Mouse (Mus musculus) liver, embryonic 15.5 days (tissue): Measurements from ENCODE around the gene Hmga2. TPM values are rescaled to one million over a fixed set of nuclear protein-coding genes. Genes with fewer than 3 reads are reported as not detected.

ENCODE experiments used
- ATAC-seq: fragments of 200-750 bp; cut with Nextera tagmentation; 2 replicates; pipeline ENCODE4 v1.8.0; 2017; ENCODE audit warnings: moderate number of reproducible peaks, mild to moderate bottlenecking, moderate library complexity; ENCODE audit not compliant: insufficient read depth
- H3K27ac ChIP-seq: fragments of 300-500 bp; sonication (generic); replicated peaks from 2 replicates; pipeline ENCODE4 v1.5.1; 2015; ENCODE audit warnings: mild to moderate bottlenecking, inconsistent platforms
- H3K27me3 ChIP-seq: fragments of 300-500 bp; sonication (generic); 2 replicates; pipeline ENCODE4 v1.6.1; 2015; ENCODE audit warnings: mild to moderate bottlenecking, inconsistent platforms
- H3K36me3 ChIP-seq: fragments of 300-500 bp; sonication (generic); replicated peaks from 2 replicates; pipeline ENCODE4 v1.6.1; 2015; ENCODE audit warnings: moderate library complexity, mild to moderate bottlenecking, inconsistent platforms
- H3K4me1 ChIP-seq: fragments of 300-500 bp; sonication (generic); replicated peaks from 2 replicates; pipeline ENCODE4 v1.6.1; 2015; ENCODE audit warnings: inconsistent platforms
- H3K4me2 ChIP-seq: fragments of 300-500 bp; sonication (generic); 2 replicates; pipeline ENCODE4 v1.6.1; 2015; ENCODE audit warnings: moderate library complexity, mild to moderate bottlenecking, inconsistent platforms
- H3K4me3 ChIP-seq: fragments of 300-500 bp; sonication (generic); replicated peaks from 2 replicates; pipeline ENCODE4 v1.5.1; 2015; ENCODE audit warnings: mild to moderate bottlenecking, inconsistent platforms
- H3K9ac ChIP-seq: fragments of 300-500 bp; sonication (generic); 2 replicates; pipeline ENCODE4 v1.6.1; 2015; ENCODE audit warnings: moderate library complexity, mild to moderate bottlenecking, inconsistent platforms
- H3K9me3 ChIP-seq: fragments of 300-500 bp; sonication (generic); replicated peaks from 2 replicates; pipeline ENCODE4 v1.6.1; 2016; ENCODE audit warnings: inconsistent platforms
- WGBS: fragments of 180-500 bp; shearing (Covaris S2); methylation state at CpG from one replicate; pipeline ENCODE4 v1.1.7; 2015; ENCODE audit warnings: mixed read lengths; ENCODE audit not compliant: insufficient replicate concordance; 5-methylcytosine and 5-hydroxymethylcytosine counted together
- polyA plus RNA-seq: library from polyadenylated mRNA; unstranded; fragments of >200 nt; fragmentation: Nextera tagmentation; extraction: Ambion mirVana; gene quantifications from 2 replicates; pipeline ENCODE4 v1.2.1, GENCODE M21; 2015

The Hmga2 gene
- polyA plus RNA-seq, 1 experiment from 2014 or later, result 2.1 TPM

DNA sequence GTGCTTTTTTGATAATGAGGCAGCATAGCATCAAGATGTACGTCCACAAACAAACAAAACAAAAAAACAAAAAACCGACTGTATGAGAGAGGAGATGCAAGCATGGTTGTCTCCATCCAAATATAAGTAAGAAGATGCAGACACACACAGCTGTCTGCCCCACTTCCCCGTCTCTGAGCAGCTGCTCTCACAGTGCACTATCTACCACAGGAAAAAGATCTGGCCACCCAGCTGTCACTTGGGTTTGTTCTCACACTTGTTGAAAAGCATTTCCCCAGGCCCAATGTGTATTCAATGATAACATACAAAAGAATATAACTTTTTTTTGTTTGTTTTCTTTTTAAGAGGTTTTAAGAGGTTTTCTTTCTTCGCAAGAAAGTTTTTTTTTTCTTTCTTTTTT is 65.3 kb downstream of the Hmga2 start:
- no peak overlapping the region for H3K4me3 ChIP-seq
- peaks cover 4% of the 10 kb centered on the region for H3K4me1 ChIP-seq
- H3K27ac ChIP-seq, result no peak overlapping the region
- WGBS, result 31% methylated on average over 4 of the region's 4 CpGs
- H3K9ac ChIP-seq, result no peak overlapping the region
- no peak overlapping the region for H3K4me2 ChIP-seq
- no peaks in the 10 kb centered on the region for H3K27me3 ChIP-seq
- no peaks in the 10 kb centered on the region for H3K36me3 ChIP-seq
- no peaks in the 10 kb centered on the region for H3K9me3 ChIP-seq
- no peak for ATAC-seq

- WGBS, result 77% methylated on average over 9 of the region's 9 CpGs
- H3K4me2 ChIP-seq, result no peak overlapping the region
- ATAC-seq, result no peak
- no peak overlapping the region for H3K4me3 ChIP-seq
- no peaks in the 10 kb centered on the region for H3K9me3 ChIP-seq
- H3K27ac ChIP-seq, result no peak overlapping the region
- H3K36me3 ChIP-seq, result no peaks in the 10 kb centered on the region
- H3K4me1 ChIP-seq, result peaks cover 4% of the 10 kb centered on the region
- no peak overlapping the region for H3K9ac ChIP-seq
- no peaks in the 10 kb centered on the region for H3K27me3 ChIP-seq
These were observed 67.1 kb downstream of the Hmga2 start for GRCm38 (mm10) chr10:120409131-120409530.

DNA sequence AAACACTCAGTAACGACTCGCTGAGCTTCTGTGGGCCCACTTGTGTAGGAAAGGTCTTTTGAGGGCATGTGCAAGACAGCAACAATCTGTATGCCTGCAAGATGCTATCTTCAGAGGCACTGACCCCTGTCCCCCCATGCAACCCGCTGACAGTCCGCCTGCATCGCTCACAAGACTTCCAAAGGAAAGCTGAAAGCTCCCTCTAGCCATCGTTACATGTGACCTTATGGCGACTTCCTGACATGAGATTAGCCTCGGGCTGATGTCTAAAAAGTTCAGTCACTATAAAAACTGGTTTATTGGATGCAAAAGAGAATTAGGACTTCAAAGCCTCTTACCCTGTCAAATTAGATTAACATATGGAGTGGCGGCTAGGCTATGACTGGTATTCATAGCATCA is 69.0 kb downstream of the Hmga2 start:
- Histone ChIP-seq H3K27ac (no peak overlapping the region), H3K9ac (no peak overlapping the region), H3K4me1 (peaks cover 4% of the 10 kb centered on the region), H3K27me3 (no peaks in the 10 kb centered on the region), H3K4me3 (no peak overlapping the region), H3K36me3 (no peaks in the 10 kb centered on the region), H3K4me2 (no peak overlapping the region), H3K9me3 (no peaks in the 10 kb centered on the region)
- 61% methylated on average over 9 of the region's 9 CpGs for WGBS
- ATAC-seq, result no peak

GRCm38 (mm10) chr10:120406038-120406437 is 70.2 kb downstream of the Hmga2 start:
- WGBS, result 70% methylated on average over 9 of the region's 9 CpGs
- Histone ChIP-seq H3K9ac (no peak overlapping the region), H3K4me1 (peaks cover 4% of the 10 kb centered on the region), H3K9me3 (no peaks in the 10 kb centered on the region), H3K27ac (no peak overlapping the region), H3K4me3 (no peak overlapping the region), H3K4me2 (no peak overlapping the region), H3K36me3 (no peaks in the 10 kb centered on the region), H3K27me3 (no peaks in the 10 kb centered on the region)
- no peak for ATAC-seq

DNA sequence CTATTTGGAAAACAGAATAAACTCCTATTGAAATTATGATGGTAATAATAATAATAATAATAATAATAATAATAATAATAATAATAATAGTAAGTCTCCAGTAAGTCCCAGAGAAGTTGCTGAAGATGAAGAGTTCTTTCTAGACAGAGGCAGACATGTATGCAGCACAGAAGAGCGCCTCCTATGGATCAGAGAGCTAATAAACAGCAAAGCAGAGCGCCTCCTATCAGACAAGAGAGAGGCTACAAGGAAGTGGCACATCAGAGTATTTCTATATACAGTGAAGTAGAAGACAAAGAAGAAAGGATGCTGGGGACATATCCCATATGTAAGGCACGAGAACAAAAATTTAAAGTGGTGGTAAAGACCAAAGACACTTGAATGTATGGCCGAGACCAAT is 70.9 kb downstream of the Hmga2 start:
- Histone ChIP-seq H3K9ac (no peak overlapping the region), H3K27ac (no peak overlapping the region), H3K4me2 (no peak overlapping the region), H3K27me3 (no peaks in the 10 kb centered on the region), H3K36me3 (no peaks in the 10 kb centered on the region), H3K9me3 (no peaks in the 10 kb centered on the region), H3K4me1 (peaks cover 4% of the 10 kb centered on the region), H3K4me3 (no peak overlapping the region)
- WGBS, result 67% methylated on average over 4 of the region's 4 CpGs
- no peak for ATAC-seq

- H3K4me1 ChIP-seq, result no peaks in the 10 kb centered on the region
- no peak for ATAC-seq
- H3K4me3 ChIP-seq, result no peak overlapping the region
- H3K27ac ChIP-seq, result no peak overlapping the region
- H3K9ac ChIP-seq, result no peak overlapping the region
- H3K36me3 ChIP-seq, result no peaks in the 10 kb centered on the region
- 49% methylated on average over 5 of the region's 5 CpGs for WGBS
- H3K4me2 ChIP-seq, result no peak overlapping the region
- H3K27me3 ChIP-seq, result no peaks in the 10 kb centered on the region
- H3K9me3 ChIP-seq, result no peaks in the 10 kb centered on the region
These were observed 73.3 kb downstream of the Hmga2 start for GRCm38 (mm10) chr10:120402966-120403365.

DNA sequence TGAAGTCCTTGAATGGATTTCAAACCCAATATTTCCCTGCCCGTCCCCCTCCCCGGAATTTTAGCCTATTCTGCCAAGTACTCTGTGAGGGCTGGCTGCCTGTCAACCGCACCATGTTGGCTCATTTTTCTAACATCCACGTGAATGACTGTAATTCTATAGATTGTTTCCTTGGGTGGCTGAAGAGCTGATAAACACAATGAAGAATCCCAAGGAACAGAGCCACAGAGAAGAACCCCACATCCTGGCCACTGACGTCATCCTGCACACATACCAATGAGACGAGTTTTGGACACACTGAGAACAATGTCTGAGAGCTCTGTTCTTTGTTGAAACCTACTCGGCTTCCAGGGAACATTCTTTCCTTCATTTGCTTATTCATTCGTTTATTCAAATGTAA is 74.5 kb downstream of the Hmga2 start:
- Histone ChIP-seq H3K27ac (no peak overlapping the region), H3K4me3 (no peak overlapping the region), H3K4me1 (no peaks in the 10 kb centered on the region), H3K36me3 (no peaks in the 10 kb centered on the region), H3K9ac (no peak overlapping the region), H3K4me2 (no peak overlapping the region), H3K27me3 (no peaks in the 10 kb centered on the region), H3K9me3 (no peaks in the 10 kb centered on the region)
- WGBS, result 60% methylated on average over 8 of the region's 8 CpGs
- ATAC-seq, result no peak

DNA sequence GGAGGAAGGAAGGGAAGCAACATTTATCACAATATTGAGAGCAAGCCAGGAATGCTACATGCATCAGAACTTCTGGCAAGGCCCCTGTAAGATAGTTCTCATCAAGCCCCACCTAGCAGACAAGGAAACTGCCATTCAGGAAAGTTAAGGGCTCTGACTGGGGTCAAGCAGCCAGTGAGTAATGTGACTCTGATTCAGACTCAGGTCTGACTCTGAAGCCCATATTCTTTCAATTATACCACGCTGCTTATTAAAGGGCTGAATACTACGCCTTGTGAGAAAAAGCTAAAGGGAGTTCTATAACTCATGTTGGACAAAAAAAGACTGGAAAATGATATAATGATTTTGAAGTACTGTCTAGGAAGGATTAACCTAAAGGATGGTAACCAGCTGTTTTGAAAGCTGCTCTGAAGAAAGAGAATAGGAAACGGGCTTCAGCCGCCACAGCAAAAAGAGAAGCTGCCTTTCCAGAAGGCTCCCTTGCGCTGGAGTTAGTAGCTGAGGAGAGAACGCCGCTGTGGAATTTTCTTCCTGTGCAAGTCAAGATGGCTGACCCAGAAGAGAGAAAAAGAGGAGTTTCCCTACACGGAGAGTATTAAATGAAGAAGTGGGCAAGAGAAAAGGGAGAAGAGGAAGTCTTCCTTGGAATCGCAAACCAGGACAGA is 76.3 kb downstream of the Hmga2 start:
- 66% methylated on average over 9 of the region's 9 CpGs for WGBS

DNA sequence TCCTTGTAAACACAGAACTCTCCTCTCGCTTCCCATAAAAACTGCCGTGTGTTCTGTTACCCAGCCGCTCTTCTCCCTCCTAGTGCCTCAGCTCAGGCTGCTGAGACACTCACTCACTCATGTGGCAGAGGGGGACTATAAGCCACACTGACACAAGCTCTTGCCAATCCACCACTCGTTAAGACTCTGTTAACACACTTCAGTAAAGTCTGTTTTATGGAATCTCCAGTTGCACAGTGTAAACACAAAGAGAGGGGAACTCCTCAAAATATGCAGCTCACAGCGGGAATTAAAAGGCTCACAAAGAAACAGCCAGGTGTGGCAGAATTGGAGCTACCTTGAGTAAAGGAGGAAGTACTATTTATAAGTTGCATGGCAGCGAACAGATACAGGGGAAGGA is 77.5 kb downstream of the Hmga2 start:
- H3K27me3 ChIP-seq, result no peaks in the 10 kb centered on the region
- H3K4me2 ChIP-seq, result no peak overlapping the region
- no peak for ATAC-seq
- H3K9ac ChIP-seq, result no peak overlapping the region
- 50% methylated on average over 6 of the region's 6 CpGs for WGBS
- H3K4me3 ChIP-seq, result no peak overlapping the region
- no peaks in the 10 kb centered on the region for H3K9me3 ChIP-seq
- no peaks in the 10 kb centered on the region for H3K4me1 ChIP-seq
- no peaks in the 10 kb centered on the region for H3K36me3 ChIP-seq
- no peak overlapping the region for H3K27ac ChIP-seq

More for the DNA sequence above, 76.3 kb downstream of the Hmga2 start:
- Histone ChIP-seq H3K4me3 (no peak overlapping the region), H3K4me2 (no peak overlapping the region), H3K36me3 (no peaks in the 10 kb centered on the region), H3K4me1 (no peaks in the 10 kb centered on the region), H3K27me3 (no peaks in the 10 kb centered on the region), H3K9ac (no peak overlapping the region), H3K9me3 (no peaks in the 10 kb centered on the region), H3K27ac (no peak overlapping the region)
- no peak for ATAC-seq

DNA sequence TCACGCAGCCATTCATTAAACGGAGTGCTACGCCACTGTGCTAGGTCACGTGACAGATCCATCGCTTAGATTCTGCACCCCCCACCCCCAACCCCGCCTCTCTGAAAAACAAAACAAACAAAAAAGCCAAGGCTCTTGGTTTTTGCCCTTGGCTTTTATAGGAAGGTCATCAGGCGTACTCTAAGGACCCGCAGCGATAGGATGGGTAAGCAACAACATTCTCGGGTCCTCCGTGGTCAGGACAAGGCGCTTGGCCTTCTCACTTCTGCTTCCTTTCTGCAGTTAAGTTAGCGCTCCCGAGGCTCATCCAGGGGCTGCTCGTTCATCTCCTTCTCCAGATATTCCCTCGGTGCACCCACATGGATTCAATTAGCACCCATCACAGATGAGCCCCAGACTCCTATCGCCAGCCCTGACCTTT is 79.0 kb downstream of the Hmga2 start:
- 70% methylated on average over 17 of the region's 17 CpGs for WGBS
- H3K4me3 ChIP-seq, result no peak overlapping the region
- no peak overlapping the region for H3K4me2 ChIP-seq
- no peaks in the 10 kb centered on the region for H3K36me3 ChIP-seq
- ATAC-seq, result no peak
- H3K27me3 ChIP-seq, result no peaks in the 10 kb centered on the region
- H3K4me1 ChIP-seq, result no peaks in the 10 kb centered on the region
- H3K27ac ChIP-seq, result no peak overlapping the region
- no peaks in the 10 kb centered on the region for H3K9me3 ChIP-seq
- no peak overlapping the region for H3K9ac ChIP-seq

- H3K4me2 ChIP-seq, result no peak overlapping the region
- H3K4me1 ChIP-seq, result no peaks in the 10 kb centered on the region
- no peak for ATAC-seq
- H3K4me3 ChIP-seq, result no peak overlapping the region
- H3K9ac ChIP-seq, result no peak overlapping the region
- H3K27me3 ChIP-seq, result no peaks in the 10 kb centered on the region
- no peak overlapping the region for H3K27ac ChIP-seq
- H3K9me3 ChIP-seq, result no peaks in the 10 kb centered on the region
- H3K36me3 ChIP-seq, result no peaks in the 10 kb centered on the region
- 60% methylated on average over 6 of the region's 6 CpGs for WGBS
These were observed 80.7 kb downstream of the Hmga2 start for GRCm38 (mm10) chr10:120395550-120395949.

- Histone ChIP-seq H3K9me3 (no peaks in the 10 kb centered on the region), H3K27me3 (no peaks in the 10 kb centered on the region), H3K4me2 (no peak overlapping the region), H3K27ac (no peak overlapping the region), H3K9ac (no peak overlapping the region), H3K36me3 (no peaks in the 10 kb centered on the region), H3K4me3 (no peak overlapping the region), H3K4me1 (peaks cover under 1% of the 10 kb centered on the region; the same call in 1 of the 2 replicates)
- WGBS, result 72% methylated on average over 9 of the region's 9 CpGs
- ATAC-seq, result no peak
These were observed 81.5 kb downstream of the Hmga2 start for GRCm38 (mm10) chr10:120394740-120395139.
